Mouse (Mus musculus) adrenal gland, postnatal 10 days (tissue): ENCODE results near the gene Cbx4. TPM values are rescaled to one million over a fixed set of nuclear protein-coding genes. Genes with fewer than 3 reads are reported as not detected.

Experiments used
- DNase-seq: peaks from one replicate; pipeline ENCODE4 v3.0.0; 2021; ENCODE audit warnings: mixed read lengths
- total RNA-seq, 2 experiments: library from RNA; stranded (reverse); gene quantifications; 2 replicates each; pipeline ENCODE4 v1.2.3; 2021

Cbx4 gene
- total RNA-seq, 2 experiments from 2014 or later = 52.0 to 133 TPM

GRCm38 (mm10) chr11:119084446-119085278, 1.4 kb downstream of the Cbx4 start:
- peak; percentile 48 for DNase-seq

- DNase-seq = peak; percentile 84
Measured at GRCm38 (mm10) chr11:119083724-119084445, 2.1 kb downstream of the Cbx4 start.

- DNase-seq = peak; percentile 65
Measured at GRCm38 (mm10) chr11:119082638-119083599, 3.1 kb downstream of the Cbx4 start.

- peak; percentile 75 for DNase-seq
Measured at GRCm38 (mm10) chr11:119081839-119082637, 4.0 kb downstream of the Cbx4 start.

GRCm38 (mm10) chr11:119081148-119081838, 4.7 kb downstream of the Cbx4 start:
- DNase-seq = peak; percentile 25

GRCm38 (mm10) chr11:119080461-119081147, 5.4 kb downstream of the Cbx4 start:
- peak; percentile 20 for DNase-seq

GRCm38 (mm10) chr11:119079445-119079837, 6.6 kb downstream of the Cbx4 start:
- peak; percentile 32 for DNase-seq

- DNase-seq = peak; percentile 87
Measured at GRCm38 (mm10) chr11:119078691-119079444, 7.2 kb downstream of the Cbx4 start.

- no peak for DNase-seq
Measured at GRCm38 (mm10) chr11:119077755-119078154, 8.3 kb downstream of the Cbx4 start.

- no peak for DNase-seq
Measured at GRCm38 (mm10) chr11:119075805-119076204, 10.2 kb downstream of the Cbx4 start.

- DNase-seq = no peak
Measured at GRCm38 (mm10) chr11:119073876-119074433, 12.1 kb downstream of the Cbx4 start.

- DNase-seq = no peak
Measured at GRCm38 (mm10) chr11:119072986-119073385, 13.0 kb downstream of the Cbx4 start.

- DNase-seq = no peak
Measured at GRCm38 (mm10) chr11:119072239-119072638, 13.8 kb downstream of the Cbx4 start.

GRCm38 (mm10) chr11:119066841-119067240, 19.2 kb downstream of the Cbx4 start:
- peak; percentile 47 for DNase-seq

- DNase-seq = no peak
Measured at GRCm38 (mm10) chr11:119059256-119059655, 26.8 kb downstream of the Cbx4 start.

- DNase-seq = peak; percentile 49
Measured at GRCm38 (mm10) chr11:119058041-119058995, 27.7 kb downstream of the Cbx4 start.

- no peak for DNase-seq
Measured at GRCm38 (mm10) chr11:119057291-119057690, 28.7 kb downstream of the Cbx4 start.
